Mouse (Mus musculus) limb, embryonic 10.5 days (tissue): ENCODE measurements around the gene Bsn. TPM values are rescaled to one million over a fixed set of nuclear protein-coding genes. Genes with fewer than 3 reads are reported as not detected.

ENCODE experiments used
- DNase-seq: peaks from one replicate; pipeline ENCODE4 v3.0.0-alpha.2; 2017; ENCODE audit warnings: low spot score
- H3K27ac ChIP-seq: fragments of 300-500 bp; sonication (generic); 2 replicates; pipeline ENCODE4 v1.5.1; 2016; ENCODE audit warnings: mild to moderate bottlenecking
- H3K27me3 ChIP-seq: fragments of 300-500 bp; sonication (generic); 2 replicates; pipeline ENCODE4 v1.6.1; 2016; ENCODE audit warnings: low read depth, mild to moderate bottlenecking; ENCODE audit not compliant: poor library complexity, severe bottlenecking
- H3K36me3 ChIP-seq: fragments of 300-500 bp; sonication (generic); 2 replicates; pipeline ENCODE4 v1.6.1; 2016; ENCODE audit warnings: mild to moderate bottlenecking, moderate library complexity
- H3K4me1 ChIP-seq: fragments of 300-500 bp; sonication (generic); 2 replicates; pipeline ENCODE4 v1.6.1; 2016
- H3K4me3 ChIP-seq: fragments of 300-500 bp; sonication (generic); 2 replicates; pipeline ENCODE4 v1.5.1; 2016; ENCODE audit warnings: mild to moderate bottlenecking, moderate library complexity
- H3K9me3 ChIP-seq: fragments of 300-500 bp; sonication (generic); replicated peaks from 2 replicates; pipeline ENCODE4 v1.6.1; 2016; ENCODE audit warnings: mild to moderate bottlenecking
- WGBS: fragments of 180-500 bp; shearing (Covaris S2); methylation state at CpG from one replicate; pipeline ENCODE4 v1.1.7; 2016; 5-methylcytosine and 5-hydroxymethylcytosine counted together
- polyA plus RNA-seq: library from polyadenylated mRNA; unstranded; fragments of >200 nt; fragmentation: Nextera tagmentation; extraction: Ambion mirVana; gene quantifications from 2 replicates; pipeline ENCODE4 v1.2.1, GENCODE M21; 2016

Bsn gene
- polyA plus RNA-seq, 1 experiment from 2014 or later: 1.7 TPM

GRCm38 (mm10) chr9:108085261-108085660, 104.9 kb downstream of the Bsn start:
- no peak overlapping the region for H3K4me3 ChIP-seq
- H3K9me3 ChIP-seq: no peaks in the 10 kb centered on the region
- WGBS: 96% methylated on average over 4 of the region's 4 CpGs
- peaks cover 67% of the 10 kb centered on the region for H3K36me3 ChIP-seq
- H3K27ac ChIP-seq: no peak overlapping the region
- peaks cover 53% of the 10 kb centered on the region for H3K27me3 ChIP-seq
- H3K4me1 ChIP-seq: peaks cover 20% of the 10 kb centered on the region
- DNase-seq: no peak

- H3K27me3 ChIP-seq: peaks cover 58% of the 10 kb centered on the region
- H3K36me3 ChIP-seq: peaks cover 50% of the 10 kb centered on the region
- H3K4me3 ChIP-seq: no peak overlapping the region
- DNase-seq: no peak
- peaks cover 36% of the 10 kb centered on the region for H3K4me1 ChIP-seq
- WGBS: 80% methylated on average over 6 of the region's 6 CpGs
- no peaks in the 10 kb centered on the region for H3K9me3 ChIP-seq
- H3K27ac ChIP-seq: no peak overlapping the region
Measured at GRCm38 (mm10) chr9:108083561-108083960, 106.6 kb downstream of the Bsn start.

- Histone ChIP-seq H3K27me3 (peaks cover 58% of the 10 kb centered on the region), H3K9me3 (no peaks in the 10 kb centered on the region), H3K4me3 (peak within 1 kb of the TSS; percentile 29), H3K36me3 (peaks cover 45% of the 10 kb centered on the region), H3K27ac (no peak within 1 kb of the TSS), H3K4me1 (peaks cover 42% of the 10 kb centered on the region)
- DNase-seq: no peak
- 33% methylated on average over 12 of the region's 12 CpGs for WGBS
Measured at GRCm38 (mm10) chr9:108082988-108083431, 107.2 kb downstream of the Bsn start, which contains the start of gene Rnf123. Gene Rnf123 (minus strand): TSS chr9:108083346.

- WGBS: 4% methylated on average over 19 of the region's 19 CpGs
- Histone ChIP-seq H3K4me1 (peaks cover 46% of the 10 kb centered on the region), H3K36me3 (peaks cover 40% of the 10 kb centered on the region), H3K27me3 (peaks cover 58% of the 10 kb centered on the region), H3K4me3 (peak overlapping the region; percentile 29), H3K27ac (no peak overlapping the region), H3K9me3 (no peaks in the 10 kb centered on the region)
- DNase-seq: no peak
Measured at GRCm38 (mm10) chr9:108082549-108082948, 107.6 kb downstream of the Bsn start.

- Histone ChIP-seq H3K27ac (peak within 1 kb of the TSS; percentile 90), H3K27me3 (peaks cover 54% of the 10 kb centered on the region), H3K4me1 (peaks cover 51% of the 10 kb centered on the region), H3K9me3 (no peaks in the 10 kb centered on the region), H3K4me3 (peak within 1 kb of the TSS; percentile 85), H3K36me3 (peaks cover 16% of the 10 kb centered on the region)
- WGBS: 74% methylated on average over 5 of the region's 5 CpGs
- DNase-seq: no peak
Measured at GRCm38 (mm10) chr9:108080168-108080567, 110.0 kb downstream of the Bsn start, which contains the start of gene Mst1. Gene Mst1 (plus strand): TSS chr9:108080436.

GRCm38 (mm10) chr9:108073141-108073930, 116.8 kb downstream of the Bsn start:
- Histone ChIP-seq H3K4me1 (peaks cover 18% of the 10 kb centered on the region), H3K4me3 (no peak overlapping the region), H3K9me3 (no peaks in the 10 kb centered on the region), H3K27ac (no peak overlapping the region), H3K36me3 (peaks cover 38% of the 10 kb centered on the region), H3K27me3 (no peaks in the 10 kb centered on the region)
- WGBS: 64% methylated on average over 7 of the region's 7 CpGs
- DNase-seq: no peak

- Histone ChIP-seq H3K9me3 (no peaks in the 10 kb centered on the region), H3K36me3 (peaks cover 43% of the 10 kb centered on the region)
- 55% methylated on average over 9 of the region's 9 CpGs for WGBS
Measured at GRCm38 (mm10) chr9:108072481-108072924, 117.7 kb downstream of the Bsn start.

GRCm38 (mm10) chr9:108071801-108072200, 118.4 kb downstream of the Bsn start:
- Histone ChIP-seq H3K27ac (no peak overlapping the region), H3K36me3 (peaks cover 49% of the 10 kb centered on the region), H3K27me3 (no peaks in the 10 kb centered on the region), H3K9me3 (no peaks in the 10 kb centered on the region), H3K4me3 (no peak overlapping the region), H3K4me1 (peaks cover 8% of the 10 kb centered on the region; the same call in 1 of the 2 replicates)
- 93% methylated on average over 4 of the region's 4 CpGs for WGBS
- no peak for DNase-seq

More at GRCm38 (mm10) chr9:108072481-108072924, 117.7 kb downstream of the Bsn start:
- Histone ChIP-seq H3K27me3 (no peaks in the 10 kb centered on the region), H3K4me3 (no peak overlapping the region), H3K27ac (no peak overlapping the region), H3K4me1 (peaks cover 13% of the 10 kb centered on the region; the same call in 1 of the 2 replicates)
- no peak for DNase-seq

- no peaks in the 10 kb centered on the region for H3K9me3 ChIP-seq
- DNase-seq: no peak
- 97% methylated on average over 7 of the region's 7 CpGs for WGBS
- no peaks in the 10 kb centered on the region for H3K27me3 ChIP-seq
- H3K4me3 ChIP-seq: no peak overlapping the region
- no peak overlapping the region for H3K27ac ChIP-seq
- H3K36me3 ChIP-seq: peaks cover 69% of the 10 kb centered on the region
- peaks cover 8% of the 10 kb centered on the region; the same call in 1 of the 2 replicates for H3K4me1 ChIP-seq
Measured at GRCm38 (mm10) chr9:108069529-108069928, 120.7 kb downstream of the Bsn start.

GRCm38 (mm10) chr9:108069007-108069406, 121.2 kb downstream of the Bsn start:
- WGBS: 89% methylated on average over 9 of the region's 9 CpGs
- H3K9me3 ChIP-seq: no peaks in the 10 kb centered on the region
- DNase-seq: no peak

GRCm38 (mm10) chr9:108067900-108068299, 122.3 kb downstream of the Bsn start:
- DNase-seq: peak; percentile 90
- 20% methylated on average over 8 of the region's 8 CpGs for WGBS
- Histone ChIP-seq H3K27ac (0 out of 2 replicates have a peak overlapping the region, but pooled peaks have one; percentile 6), H3K4me1 (peaks cover 2% of the 10 kb centered on the region; the same call in 1 of the 2 replicates), H3K27me3 (no peaks in the 10 kb centered on the region), H3K36me3 (peaks cover 80% of the 10 kb centered on the region), H3K4me3 (no peak overlapping the region), H3K9me3 (no peaks in the 10 kb centered on the region)

More at GRCm38 (mm10) chr9:108069007-108069406, 121.2 kb downstream of the Bsn start:
- H3K27me3 ChIP-seq: no peaks in the 10 kb centered on the region
- H3K27ac ChIP-seq: no peak overlapping the region
- H3K4me1 ChIP-seq: peaks cover 8% of the 10 kb centered on the region; the same call in 1 of the 2 replicates
- peaks cover 74% of the 10 kb centered on the region for H3K36me3 ChIP-seq
- no peak overlapping the region for H3K4me3 ChIP-seq

GRCm38 (mm10) chr9:108067199-108067598, 123.0 kb downstream of the Bsn start:
- Histone ChIP-seq H3K27ac (no peak overlapping the region), H3K4me1 (peaks cover 2% of the 10 kb centered on the region; the same call in 1 of the 2 replicates), H3K9me3 (no peaks in the 10 kb centered on the region), H3K36me3 (peaks cover 85% of the 10 kb centered on the region), H3K4me3 (no peak overlapping the region), H3K27me3 (no peaks in the 10 kb centered on the region)
- DNase-seq: no peak
- WGBS: 78% methylated on average over 7 of the region's 7 CpGs

GRCm38 (mm10) chr9:108065491-108066011, 124.6 kb downstream of the Bsn start:
- Histone ChIP-seq H3K36me3 (peaks cover 86% of the 10 kb centered on the region), H3K27ac (no peak overlapping the region)
- WGBS: 56% methylated on average over 5 of the region's 5 CpGs

More at GRCm38 (mm10) chr9:108065491-108066011, 124.6 kb downstream of the Bsn start:
- Histone ChIP-seq H3K4me3 (no peak overlapping the region), H3K27me3 (no peaks in the 10 kb centered on the region), H3K4me1 (peaks cover 2% of the 10 kb centered on the region; the same call in 1 of the 2 replicates), H3K9me3 (no peaks in the 10 kb centered on the region)
- no peak for DNase-seq
